8 mouse cellular contexts compared by ENCODE assay signal in the genomic region with DNA sequence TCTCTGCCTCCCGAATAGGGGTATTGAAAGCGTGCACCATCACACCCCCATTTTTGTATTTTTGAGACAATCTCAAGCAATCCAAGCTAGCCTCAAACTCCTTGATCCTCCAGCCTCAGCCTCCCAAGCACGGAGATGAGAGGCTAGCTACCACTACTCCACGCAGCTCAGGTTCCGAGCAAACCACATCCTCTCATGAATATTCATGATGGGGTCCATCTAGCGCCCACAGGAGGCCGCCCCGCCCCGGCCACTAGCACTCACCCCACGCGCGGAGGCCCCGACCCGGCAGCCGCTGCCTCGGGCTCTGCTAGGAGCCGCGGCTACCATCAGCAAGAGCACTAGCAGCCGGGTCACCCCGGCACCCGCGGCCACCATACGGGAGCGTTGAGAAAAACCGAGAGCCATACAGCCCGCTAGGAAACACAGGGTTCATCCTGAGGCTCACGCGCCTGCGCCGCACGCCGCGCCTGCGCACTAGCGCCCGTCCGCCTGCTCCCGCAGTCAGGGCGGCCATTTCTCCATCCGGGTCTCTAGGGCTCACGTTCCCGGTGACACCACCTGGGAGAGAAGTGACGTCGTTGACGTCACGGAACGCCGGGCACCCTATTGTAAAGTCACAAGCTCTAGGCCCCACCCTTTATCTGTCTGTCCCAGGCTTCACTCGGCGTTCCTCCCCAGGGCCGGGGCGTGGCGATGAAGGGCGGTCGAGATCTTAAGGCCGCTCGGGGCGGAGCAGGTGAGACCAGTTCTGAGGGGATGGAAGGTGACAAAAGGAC. TPM values are rescaled to one million over a fixed set of nuclear protein-coding genes. Genes with fewer than 3 reads are reported as not detected.
DNase-seq lines count a peak whose midpoint lies in the region; ATAC-seq lines count a peak whose summit lies in the region.

A gene (minus strand): TSS at position 538 of the 779 bp plus-strand sequence.
A gene (plus strand): TSS at position 590 of the 779 bp plus-strand sequence.

- peak within 1 kb of the TSS; percentile 98 for H3K27ac ChIP-seq in heart, embryonic 10.5 days
- peak within 1 kb of the TSS; percentile 98 for H3K27ac ChIP-seq in kidney, embryonic 15.5 days

- no peaks in the 10 kb centered on the region for H3K9me3 ChIP-seq in heart, embryonic 10.5 days
- no peaks in the 10 kb centered on the region for H3K9me3 ChIP-seq in kidney, embryonic 15.5 days (replicated peaks)

- H3K27me3 ChIP-seq in heart, embryonic 10.5 days (ENCODE audit: insufficient read depth, poor library complexity, severe bottlenecking), result peaks cover 22% of the 10 kb centered on the region
- H3K27me3 ChIP-seq in kidney, embryonic 15.5 days, result peaks cover 5% of the 10 kb centered on the region; the same call in 1 of the 2 replicates

- DNase-seq in B cell, adult 2 months, result peak; percentile 98 to 99
- DNase-seq in brain, adult 2 months (ENCODE audit: low read depth, low spot score), result peak; percentile 99
- peak; percentile 99 for DNase-seq in heart, embryonic 10.5 days (ENCODE audit: low spot score)
- peak; percentile 98 for DNase-seq in liver
- peak; percentile 97 to 99 for DNase-seq in spleen, postnatal 4 days (ENCODE audit: low spot score in 2 of 2)

- peaks cover 33% of the 10 kb centered on the region for H3K36me3 ChIP-seq in heart, embryonic 10.5 days
- H3K36me3 ChIP-seq in kidney, embryonic 15.5 days, result peaks cover 30% of the 10 kb centered on the region

- H3K4me1 ChIP-seq in heart, embryonic 10.5 days, result peaks cover 12% of the 10 kb centered on the region; the same call in 1 of the 2 replicates
- peaks cover 22% of the 10 kb centered on the region for H3K4me1 ChIP-seq in kidney, embryonic 15.5 days

- H3K4me3 ChIP-seq in heart, embryonic 10.5 days, result peak within 1 kb of the TSS; percentile 73
- peak within 1 kb of the TSS; percentile 81 for H3K4me3 ChIP-seq in kidney, embryonic 15.5 days (replicated peaks)

- peak within 1 kb of the TSS; percentile 95 for H3K4me2 ChIP-seq in kidney, embryonic 15.5 days

- under 1% methylated on average over 58 of the region's 58 CpGs for WGBS in heart, embryonic 10.5 days
- 1% methylated on average over 58 of the region's 58 CpGs for WGBS in kidney, embryonic 15.5 days

- peak; percentile 89 for ATAC-seq in erythroblast, adult 5-6 weeks (replicated peaks; ENCODE audit: low FRiP score, poor library complexity, severe bottlenecking)
- ATAC-seq in kidney, embryonic 15.5 days (replicated peaks; ENCODE audit: low FRiP score), result peak; percentile 97
- ATAC-seq in monocyte, adult 5-6 weeks (replicated peaks; ENCODE audit: insufficient number of reproducible peaks, low FRiP score, low TSS enrichment, poor library complexity, severe bottlenecking), result peak; percentile 81

- H3K9ac ChIP-seq in kidney, embryonic 15.5 days, result peak within 1 kb of the TSS; percentile 86

RNA-seq across cellular contexts. Expression of the first gene that starts in this region (rescaled TPM):
- 17.9 and 19.2 TPM in 2 replicates for total RNA-seq in erythroblast, adult 5-6 weeks (2015; ENCODE audit: low replicate concordance)
- total RNA-seq in erythroblast, adult 5-6 weeks (2017; ENCODE audit: low replicate concordance), result 12.4 and 13.4 TPM in 2 replicates
- 92.2 and 95.7 TPM in 2 replicates for polyA plus RNA-seq in heart, embryonic 10.5 days (2016; fragmentation: Nextera tagmentation; extraction: Ambion mirVana)
- 113 and 120 TPM in 2 replicates for polyA plus RNA-seq in kidney, embryonic 15.5 days (2015; fragmentation: Nextera tagmentation; extraction: Ambion mirVana)
- total RNA-seq in monocyte, adult 5-6 weeks (2017), result 21.7 to 29.0 TPM (median 23.3 TPM) in 3 replicates

RNA-seq across cellular contexts. Expression of the second gene that starts in this region (rescaled TPM):
- total RNA-seq in erythroblast, adult 5-6 weeks (2015; ENCODE audit: low replicate concordance), result not detected in 2 replicates
- total RNA-seq in erythroblast, adult 5-6 weeks (2017; ENCODE audit: low replicate concordance), result not detected in 2 replicates
- polyA plus RNA-seq in heart, embryonic 10.5 days (2016; fragmentation: Nextera tagmentation; extraction: Ambion mirVana), result 9.3 and 11.1 TPM in 2 replicates
- 14.3 and 16.5 TPM in 2 replicates for polyA plus RNA-seq in kidney, embryonic 15.5 days (2015; fragmentation: Nextera tagmentation; extraction: Ambion mirVana)
- 2.0 TPM in 1 of 3 replicates, not detected in the others for total RNA-seq in monocyte, adult 5-6 weeks (2017)

Comparison
In these comparisons a context has a peak if more than half of its experiments do, and no peak if none do; other contexts are left out.
1. Peak in every context shown above with its lines: DNase-seq, ATAC-seq, H3K4me3 ChIP-seq and H3K27ac ChIP-seq.